Comparison of ENCODE assay signal across 8 mouse cellular contexts in genomic region chr11:47987893-47988267, GRCm38 (mm10). TPM values are rescaled to one million over a fixed set of nuclear protein-coding genes. Genes with fewer than 3 reads are reported as not detected.
DNase-seq lines count a peak whose midpoint lies in the region; ATAC-seq and TF ChIP-seq lines count a peak whose summit lies in the region.

No protein-coding gene starts in this region.

- no peak for DNase-seq in heart, postnatal 14 days
- DNase-seq in adrenal gland, adult 18-20 months (ENCODE audit: low spot score in 2 of 2), result no peak
- DNase-seq in urinary bladder, adult 18-20 months (ENCODE audit: low spot score in 2 of 2), result no peak

- H3K36me3 ChIP-seq in heart, embryonic 11.5 days (ENCODE audit: control insufficient read depth, insufficient read depth, low read length), result no peaks in the 10 kb centered on the region
- H3K36me3 ChIP-seq in E14TG2a.4 (ENCODE audit: insufficient read depth, low read length), result no peaks in the 10 kb centered on the region
- H3K36me3 ChIP-seq in forebrain, embryonic 15.5 days, result no peaks in the 10 kb centered on the region
- H3K36me3 ChIP-seq in limb, embryonic 15.5 days, result no peaks in the 10 kb centered on the region

- intact Hi-C loops in heart, postnatal 14 days (cut with DNase I), result no loop called here

- H3K9ac ChIP-seq in heart, embryonic 11.5 days (ENCODE audit: low read depth, low read length), result peak overlapping the region; percentile 63; the same call in 1 of the 2 replicates
- H3K9ac ChIP-seq in forebrain, embryonic 15.5 days (replicated peaks), result peak overlapping the region; percentile 71
- peak overlapping the region; percentile 48; the same call in 1 of the 2 replicates for H3K9ac ChIP-seq in limb, embryonic 15.5 days

- ATAC-seq in heart, embryonic 11.5 days (replicated peaks; ENCODE audit: insufficient number of reproducible peaks, low FRiP score, low TSS enrichment), result no peak
- ATAC-seq in forebrain, embryonic 15.5 days (replicated peaks), result no peak
- ATAC-seq in limb, embryonic 15.5 days (ENCODE audit: insufficient number of reproducible peaks, low FRiP score, low TSS enrichment, low read depth), result no peak
- ATAC-seq in activated CD4-positive, CD25-positive, alpha-beta regulatory T cell, adult 4 months, result no peak

- H3K27ac ChIP-seq in heart, embryonic 11.5 days (ENCODE audit: low read depth, low read length), result no peak overlapping the region
- peak overlapping the region; percentile 72; the same call in 1 of the 2 replicates for H3K27ac ChIP-seq in forebrain, embryonic 15.5 days (replicated peaks)
- no peak overlapping the region for H3K27ac ChIP-seq in limb, embryonic 15.5 days

- no peak for TF ChIP-seq CTCF in E14TG2a.4 (conservative IDR thresholded peaks at IDR 0.05; ENCODE audit: low read length)

- no peaks in the 10 kb centered on the region for H3K4me1 ChIP-seq in heart, embryonic 11.5 days (ENCODE audit: control insufficient read depth, insufficient read depth, low read length)
- H3K4me1 ChIP-seq in E14TG2a.4 (replicated peaks; ENCODE audit: low read depth, low read length), result peaks cover 22% of the 10 kb centered on the region
- peaks cover 10% of the 10 kb centered on the region for H3K4me1 ChIP-seq in forebrain, embryonic 15.5 days
- H3K4me1 ChIP-seq in limb, embryonic 15.5 days, result peaks cover 19% of the 10 kb centered on the region

- peaks cover 32% of the 10 kb centered on the region for H3K27me3 ChIP-seq in heart, embryonic 11.5 days (ENCODE audit: control insufficient read depth, insufficient read depth, low read length)
- H3K27me3 ChIP-seq in E14TG2a.4 (ENCODE audit: insufficient read depth, low read length), result peaks cover 68% of the 10 kb centered on the region
- H3K27me3 ChIP-seq in forebrain, embryonic 15.5 days, result 0 out of 2 replicates have a peak, but pooled peaks cover 4% of the 10 kb centered on the region
- H3K27me3 ChIP-seq in limb, embryonic 15.5 days, result peaks cover 38% of the 10 kb centered on the region

- WGBS in heart, embryonic 11.5 days (ENCODE audit: insufficient replicate concordance), result 19% methylated on average over 12 of the region's 12 CpGs
- 7% methylated on average over 12 of the region's 12 CpGs for WGBS in forebrain, embryonic 15.5 days
- 15% methylated on average over 12 of the region's 12 CpGs for WGBS in limb, embryonic 15.5 days

- H3K4me3 ChIP-seq in heart, embryonic 11.5 days (ENCODE audit: low read depth, low read length), result peak overlapping the region; percentile 76
- H3K4me3 ChIP-seq in E14TG2a.4 (replicated peaks; ENCODE audit: low read length), result peak overlapping the region; percentile 85
- peak overlapping the region; percentile 60 for H3K4me3 ChIP-seq in forebrain, embryonic 15.5 days
- peak overlapping the region; percentile 64 for H3K4me3 ChIP-seq in limb, embryonic 15.5 days

- peak overlapping the region; percentile 97 for H3K4me2 ChIP-seq in heart, embryonic 11.5 days
- H3K4me2 ChIP-seq in forebrain, embryonic 15.5 days (replicated peaks), result peak overlapping the region; percentile 84
- H3K4me2 ChIP-seq in limb, embryonic 15.5 days, result peak overlapping the region; percentile 93

- H3K9me3 ChIP-seq in heart, embryonic 11.5 days (replicated peaks; ENCODE audit: control insufficient read depth, low read length), result no peaks in the 10 kb centered on the region
- H3K9me3 ChIP-seq in E14TG2a.4 (ENCODE audit: low read length), result no peaks in the 10 kb centered on the region
- H3K9me3 ChIP-seq in forebrain, embryonic 15.5 days, result no peaks in the 10 kb centered on the region
- H3K9me3 ChIP-seq in limb, embryonic 15.5 days, result no peaks in the 10 kb centered on the region

RNA-seq across cellular contexts. Expression of gene Sgcd, which starts 0.9 kb away (rescaled TPM):
- 4.4 and 5.3 TPM in 2 replicates for polyA plus RNA-seq in heart, embryonic 11.5 days (2014; fragmentation: Nextera tagmentation; extraction: Ambion mirVana)
- total RNA-seq in heart, postnatal 14 days (2021), result 10 to 100 TPM; 55.8 to 57.5 TPM
- 3.2 and 3.3 TPM in 2 replicates for polyA plus RNA-seq in forebrain, embryonic 15.5 days (2015; fragmentation: Nextera tagmentation; extraction: Ambion mirVana)
- polyA plus RNA-seq in limb, embryonic 15.5 days (2015; fragmentation: Nextera tagmentation; extraction: Ambion mirVana), result 12.3 and 14.0 TPM in 2 replicates
- polyA plus RNA-seq in activated CD4-positive, CD25-positive, alpha-beta regulatory T cell, adult 4 months (2017; shearing (Covaris generic)), result not detected
- total RNA-seq in adrenal gland, adult 18-20 months (2021), result 10 to 100 TPM in 1 of 2 experiments, 1 to 10 TPM in 1; 8.6 to 23.3 TPM
